Mouse (Mus musculus): ENCODE measurements around the gene Spsb4.

Gene Spsb4

DNA sequence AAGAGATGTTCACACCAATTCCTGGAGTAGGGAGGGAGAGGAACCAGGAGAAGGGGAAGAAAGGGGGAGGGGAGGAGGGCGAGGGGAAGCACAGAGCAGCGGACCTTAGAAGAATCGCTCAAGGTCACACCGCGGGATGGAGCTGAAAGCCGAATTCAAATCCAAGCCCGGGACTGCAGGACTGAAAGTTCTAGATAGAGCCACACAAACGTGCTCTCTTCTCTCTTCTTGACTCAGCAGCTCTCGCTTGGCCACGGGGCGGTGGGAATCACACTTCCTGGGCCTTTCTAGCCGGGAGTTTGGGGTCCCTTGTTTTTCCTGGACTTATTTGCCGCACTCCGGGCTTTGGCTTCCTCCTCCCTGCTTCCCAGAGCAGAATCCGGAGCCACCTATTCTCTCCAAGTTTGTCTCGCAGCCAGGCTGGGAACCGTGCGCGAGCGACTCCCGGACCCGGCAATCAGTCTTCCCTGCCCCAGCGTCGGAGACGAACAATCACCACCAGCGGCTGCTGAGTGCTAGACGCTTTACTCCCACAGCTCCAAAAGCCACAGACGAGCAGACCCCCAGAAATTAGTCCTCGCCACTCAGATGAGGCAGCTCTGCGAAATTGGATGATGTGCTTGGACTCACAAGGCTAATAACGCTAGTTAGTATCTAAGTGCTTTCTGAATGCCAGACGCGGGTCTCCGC is 1.4 kb downstream of the Spsb4 start:
- DNase-seq (ENCODE audit: low read depth, low spot score) = no peak

DNA sequence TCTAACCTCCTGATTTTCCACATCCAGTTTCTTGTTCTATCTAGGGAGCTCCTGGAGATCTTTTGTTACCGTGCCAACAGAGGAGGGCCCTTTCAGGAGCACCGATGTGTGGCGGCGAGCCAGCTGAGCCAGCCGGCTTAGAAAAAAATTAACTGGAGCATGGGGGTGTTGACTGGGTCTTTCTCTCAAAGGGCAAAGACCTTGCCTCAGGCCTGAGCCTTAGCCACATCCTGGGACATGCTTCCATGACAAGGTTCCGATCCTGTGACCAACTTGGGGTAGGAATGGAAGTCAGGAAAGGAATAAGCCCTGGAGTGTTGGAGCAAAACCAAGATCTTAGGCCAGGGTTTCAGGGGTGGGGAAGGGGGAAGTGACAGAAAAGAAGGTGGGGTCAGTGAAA is 2.9 kb downstream of the Spsb4 start:
- DNase-seq (ENCODE audit: low read depth, low spot score) = no peak

DNA sequence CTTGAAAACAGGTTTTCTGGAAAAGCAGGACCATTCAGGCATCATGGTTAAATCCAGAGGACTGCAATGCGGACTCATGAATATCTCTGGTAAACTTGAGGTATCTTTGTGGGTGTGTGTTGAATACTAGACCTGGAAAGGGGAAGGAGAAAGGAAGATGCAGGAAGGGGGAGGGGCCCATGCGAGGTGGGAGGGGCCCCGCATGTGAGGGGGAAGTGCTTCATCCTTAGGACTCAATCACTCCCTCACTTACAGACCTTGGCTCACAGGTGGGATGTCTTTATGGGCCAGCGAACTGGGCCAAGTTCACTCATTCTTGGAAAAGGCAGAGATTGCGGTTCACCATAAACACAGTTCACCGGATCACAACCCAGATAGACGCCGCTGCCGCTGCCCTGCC is 4.9 kb downstream of the Spsb4 start:
- no peak for DNase-seq (ENCODE audit: low read depth, low spot score)

DNA sequence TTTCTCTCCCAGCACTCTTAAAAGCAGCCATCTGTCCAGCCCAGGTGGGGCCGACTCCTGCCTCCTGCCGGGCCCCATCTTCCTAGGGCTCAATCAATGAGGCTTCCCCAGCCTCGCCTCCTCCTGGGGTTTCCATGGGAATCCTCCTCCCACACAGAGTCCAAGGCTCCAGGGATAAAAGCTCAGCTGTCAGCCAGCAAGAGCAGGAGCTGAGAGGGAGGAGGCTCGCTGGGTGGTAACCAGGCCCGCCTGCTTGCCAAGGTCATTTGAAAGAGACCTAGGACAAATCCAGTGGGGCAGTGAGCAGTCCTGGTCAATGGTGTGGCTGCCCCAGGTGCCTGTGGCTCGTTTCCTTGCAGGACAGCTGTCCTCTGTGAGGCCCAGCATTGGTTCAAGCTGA is 5.5 kb downstream of the Spsb4 start:
- DNase-seq (ENCODE audit: low read depth, low spot score) = no peak

DNA sequence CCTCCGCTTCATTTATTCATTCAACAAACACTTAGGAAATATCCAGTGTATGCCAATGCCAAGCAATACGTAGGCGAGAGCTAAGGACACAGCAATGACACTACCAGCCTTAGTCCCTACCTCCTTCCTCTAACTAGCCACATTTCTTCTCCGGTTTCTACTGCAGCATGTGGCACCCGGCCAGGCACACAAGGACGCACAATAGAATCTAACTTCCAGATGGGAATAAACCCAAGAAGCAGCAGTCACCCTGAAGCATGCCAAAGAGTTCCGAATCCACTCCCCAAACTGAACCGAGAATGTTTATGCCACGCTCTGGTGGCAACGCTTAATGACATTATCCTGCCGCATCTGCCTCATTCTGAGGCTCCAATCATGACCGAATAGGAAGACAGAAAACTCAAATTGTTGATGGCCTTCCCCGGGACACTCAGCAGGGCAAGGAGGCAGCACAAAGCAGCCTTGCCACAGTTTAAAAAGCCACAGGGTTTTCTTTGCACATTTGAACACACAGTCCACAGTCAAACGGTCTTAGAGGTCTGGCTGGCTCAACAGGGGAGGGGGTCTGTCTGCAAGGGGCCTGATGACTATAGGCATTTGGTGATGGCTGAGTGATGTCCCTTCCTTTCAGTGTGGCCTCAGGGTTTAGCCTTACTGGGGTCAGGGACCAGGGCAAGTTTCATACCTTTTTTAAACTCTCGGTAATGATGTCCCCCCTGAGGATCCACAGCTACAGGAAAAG is 7.0 kb downstream of the Spsb4 start:
- DNase-seq (ENCODE audit: low read depth, low spot score) = no peak

DNA sequence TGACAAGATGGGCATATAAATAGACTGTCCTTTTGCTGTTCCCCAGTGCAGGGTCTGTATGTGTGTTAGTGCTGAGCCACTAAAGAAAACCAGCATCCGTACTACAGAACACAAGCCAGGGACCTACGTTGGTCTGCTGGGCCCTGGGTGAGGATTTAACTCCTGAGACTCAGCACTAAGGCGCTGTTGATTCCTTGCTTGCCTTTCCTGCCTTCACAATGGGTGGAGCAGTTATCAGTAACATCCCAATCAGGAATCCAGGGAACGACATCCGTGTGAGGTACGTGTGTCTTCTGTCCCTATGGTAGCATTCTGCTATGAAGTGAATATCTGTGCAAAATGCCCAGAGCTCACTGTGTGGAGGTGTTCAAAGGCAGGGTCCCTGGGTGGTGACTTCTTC is 8.2 kb downstream of the Spsb4 start:
- no peak for DNase-seq (ENCODE audit: low read depth, low spot score)

DNA sequence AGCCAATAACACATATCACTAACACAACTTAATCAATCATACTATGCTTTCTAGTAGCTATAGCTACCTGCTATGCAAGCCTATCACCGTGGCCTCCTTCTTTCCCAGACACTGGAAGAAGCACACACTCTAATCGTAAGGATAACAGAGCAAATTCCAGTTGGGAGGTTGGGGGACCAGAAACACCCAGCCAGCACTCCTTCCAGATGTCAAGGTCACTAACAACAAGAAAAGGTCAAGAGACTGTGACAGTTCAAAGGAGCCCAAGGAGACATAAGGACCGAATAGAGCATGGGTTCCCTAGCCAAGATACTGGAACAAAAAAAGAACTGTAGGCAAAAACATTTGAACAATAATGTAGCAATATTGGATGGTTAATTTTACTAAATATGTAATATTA is 13.9 kb downstream of the Spsb4 start:
- no peak for DNase-seq (ENCODE audit: low read depth, low spot score)

DNA sequence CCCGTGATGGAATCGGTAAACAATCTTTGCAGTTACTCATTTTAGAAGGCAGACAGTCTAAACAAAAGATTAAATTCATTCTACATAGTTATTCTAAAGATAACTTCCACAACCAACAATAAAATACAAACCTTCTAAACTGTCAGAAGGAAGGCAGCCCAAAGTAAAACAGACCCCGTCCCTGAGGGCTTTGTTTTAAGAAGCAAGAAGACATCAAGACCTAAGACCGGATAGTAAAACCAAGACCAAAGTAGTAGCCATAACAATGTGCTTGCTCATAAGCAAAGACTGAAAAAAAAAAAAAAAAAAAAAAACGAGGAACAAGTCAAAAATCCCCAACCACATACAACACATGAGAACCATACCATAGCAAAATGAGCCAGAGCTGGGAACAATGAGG is 15.5 kb downstream of the Spsb4 start:
- DNase-seq (ENCODE audit: low read depth, low spot score) = no peak

DNA sequence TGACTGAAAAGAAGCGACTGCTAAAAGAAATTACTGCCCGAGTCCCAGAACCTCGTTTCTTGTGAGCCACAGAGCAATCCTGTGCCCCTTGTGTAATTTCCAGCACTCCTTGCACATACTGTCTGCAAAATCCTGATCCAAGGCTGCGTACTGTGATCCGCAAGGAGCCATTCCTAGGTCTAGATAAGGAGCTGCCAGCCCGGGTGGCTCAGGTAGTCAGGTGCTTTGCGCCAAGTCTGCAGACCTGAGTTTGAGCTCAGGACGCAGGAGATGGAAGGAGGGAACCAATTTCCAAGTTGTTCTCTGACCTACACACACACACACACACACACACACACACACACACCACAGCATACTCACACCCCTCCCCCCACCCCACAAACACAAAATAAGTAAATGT is 16.0 kb downstream of the Spsb4 start:
- DNase-seq (ENCODE audit: low read depth, low spot score) = no peak

DNA sequence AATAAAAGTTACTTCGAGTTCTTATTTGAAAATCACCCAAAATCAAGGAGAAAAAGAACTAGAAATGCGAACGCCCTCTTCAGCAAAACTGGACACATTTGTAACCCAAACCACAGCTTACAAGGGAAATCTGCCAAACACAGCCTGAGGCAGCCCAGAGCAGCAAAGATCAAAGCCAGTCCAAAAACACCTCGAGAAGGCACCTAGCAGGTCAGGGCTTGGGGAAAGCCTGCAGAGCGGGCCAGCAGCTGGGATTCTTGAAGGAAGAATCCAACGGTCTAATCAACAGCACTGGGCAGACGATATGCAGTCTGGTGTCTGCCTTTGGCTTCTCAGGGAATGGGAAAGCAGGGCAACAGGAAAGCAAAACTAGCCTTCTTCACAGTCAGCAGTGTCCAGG is 16.6 kb downstream of the Spsb4 start:
- peak; percentile 52 for DNase-seq (ENCODE audit: low read depth, low spot score)

DNA sequence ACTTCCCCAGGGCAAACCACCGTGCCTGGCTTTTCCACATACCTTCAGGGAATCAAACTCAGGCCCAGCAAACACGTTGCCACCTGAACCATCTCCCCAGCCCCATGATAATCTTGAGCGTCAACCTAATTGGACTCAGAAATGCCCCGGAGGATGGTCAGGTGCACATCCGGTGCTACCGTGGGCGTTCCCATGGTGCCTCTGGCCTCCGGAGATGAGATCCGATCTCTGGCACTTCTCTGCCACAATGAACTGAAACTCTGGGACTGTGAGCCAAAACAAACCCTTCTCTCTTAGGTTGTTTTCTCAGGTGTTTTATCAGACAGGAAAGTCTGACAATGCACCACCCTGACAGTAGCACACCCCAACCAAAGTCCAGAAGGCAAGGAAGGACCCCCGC is 17.2 kb downstream of the Spsb4 start:
- DNase-seq (ENCODE audit: low read depth, low spot score) = no peak

DNA sequence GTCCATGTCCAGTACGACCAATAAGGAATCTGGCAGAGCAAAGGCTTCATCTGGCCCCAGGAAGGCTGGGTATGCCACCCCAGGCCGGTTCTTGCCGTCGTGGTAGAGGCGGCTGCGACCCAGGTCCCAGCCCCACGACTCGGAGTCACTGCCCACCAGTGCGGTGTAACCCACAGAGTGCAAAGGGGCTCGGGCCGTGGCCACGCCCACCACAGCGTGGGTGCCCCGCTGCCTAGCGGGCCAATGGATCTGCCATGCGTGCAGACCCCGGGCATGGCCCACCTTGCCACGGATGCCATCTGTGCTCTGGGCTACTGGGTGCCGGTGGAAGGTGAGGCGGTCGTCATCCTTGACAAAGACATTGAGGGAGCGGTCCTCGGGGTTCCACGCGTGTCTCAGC is 22.9 kb downstream of the Spsb4 start:
- DNase-seq (ENCODE audit: low read depth, low spot score) = no peak

DNA sequence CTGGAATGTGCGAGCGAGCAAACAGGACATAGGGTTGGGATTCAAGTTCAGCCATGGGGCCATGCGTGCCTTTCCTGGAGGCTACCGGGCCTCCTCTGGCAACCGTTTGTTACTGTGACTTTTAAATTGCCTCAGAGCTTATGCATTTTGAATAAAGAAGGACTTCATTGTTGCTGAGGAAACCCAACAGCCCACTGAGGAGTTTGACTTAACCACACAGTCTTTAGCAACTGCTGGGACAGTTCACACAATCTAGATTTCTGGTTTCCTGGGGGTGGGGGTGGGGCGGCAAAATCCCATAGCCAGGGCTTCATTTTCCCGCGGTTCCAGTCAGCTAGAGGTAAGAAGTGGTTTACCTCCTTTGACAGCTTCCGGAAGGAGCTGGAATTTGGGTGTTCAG is 23.9 kb downstream of the Spsb4 start:
- DNase-seq (ENCODE audit: low read depth, low spot score) = no peak

DNA sequence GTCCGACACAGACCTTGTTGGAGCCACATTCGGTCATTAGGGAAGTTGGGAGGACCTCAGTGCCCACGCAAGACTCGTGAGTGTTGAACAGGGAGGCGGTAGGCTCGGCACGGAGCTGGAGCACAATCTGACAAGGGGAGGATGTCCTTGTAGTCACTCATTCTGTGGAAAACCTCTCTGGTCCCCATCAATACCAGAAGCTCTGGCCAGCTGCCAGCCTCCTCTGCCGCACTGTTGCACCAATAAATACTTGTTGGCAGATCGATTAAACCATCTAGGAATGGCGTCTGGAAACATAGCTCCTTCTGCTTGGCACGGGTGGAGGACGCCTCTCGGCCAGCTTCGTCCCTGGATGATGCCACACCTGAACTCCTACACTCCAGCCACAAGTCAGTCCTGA is 27.5 kb downstream of the Spsb4 start:
- no peak for DNase-seq (ENCODE audit: low read depth, low spot score)

DNA sequence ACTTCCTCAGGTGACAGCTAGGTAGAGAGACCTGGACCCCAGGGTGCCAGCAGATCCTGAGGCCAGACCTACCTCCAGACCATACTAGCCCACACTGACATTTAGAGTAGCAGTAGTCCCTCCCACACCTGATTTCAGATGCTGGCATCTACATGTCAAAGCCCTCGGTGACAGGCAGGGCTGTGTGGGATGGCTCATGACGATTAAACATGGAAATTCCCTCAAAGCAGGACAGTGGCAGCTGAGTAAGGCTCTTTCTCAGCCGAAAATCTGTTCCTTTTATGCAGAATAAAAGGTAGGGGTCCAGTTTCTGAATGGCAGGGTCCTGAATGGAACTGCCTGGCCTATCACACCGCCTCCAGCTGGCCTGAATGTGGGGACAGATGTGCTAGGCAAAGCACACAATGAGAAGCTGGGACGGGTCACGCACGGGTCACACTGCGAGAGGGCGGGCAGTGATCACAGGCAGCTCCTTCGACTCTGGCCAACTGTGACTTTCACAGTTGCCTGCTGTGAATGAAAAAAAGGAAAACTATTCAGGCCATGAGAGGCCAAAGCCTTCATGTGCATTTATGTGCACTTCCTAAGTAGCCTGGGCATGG is 29.2 kb downstream of the Spsb4 start:
- DNase-seq (ENCODE audit: low read depth, low spot score) = peak; percentile 50

DNA sequence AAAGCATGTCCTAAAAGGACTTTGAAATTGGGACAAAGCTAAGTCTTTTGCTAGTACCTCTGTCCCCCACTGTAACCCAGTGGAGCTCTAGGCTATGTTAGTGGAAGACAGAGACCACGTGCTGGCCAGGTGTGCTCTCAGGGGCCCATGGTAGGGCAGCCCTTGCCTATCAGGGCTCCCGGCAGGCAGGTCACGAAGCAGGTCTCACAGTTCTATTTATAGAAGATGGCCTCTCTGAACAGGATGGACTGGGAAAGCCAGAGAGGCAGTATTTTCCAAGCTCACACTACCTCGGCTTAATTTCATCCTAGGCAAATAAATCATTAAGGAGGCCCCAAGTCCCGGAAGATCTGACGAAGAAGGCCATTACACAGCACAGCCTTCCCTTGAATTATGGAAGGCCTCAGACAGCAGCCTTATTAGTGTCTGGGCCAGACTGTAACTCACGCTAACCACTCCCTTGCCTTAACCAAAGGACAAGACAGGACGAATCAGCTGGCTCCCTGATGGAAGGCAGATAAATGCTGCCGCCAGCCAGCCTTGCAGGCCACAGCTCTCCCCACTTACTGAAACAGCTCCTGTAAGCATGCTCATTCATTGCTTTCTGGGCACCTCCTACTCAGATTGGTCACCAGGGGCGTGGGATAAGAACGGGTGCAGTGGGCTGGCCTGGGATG is 31.7 kb downstream of the Spsb4 start:
- DNase-seq (ENCODE audit: low read depth, low spot score) = peak; percentile 46

DNA sequence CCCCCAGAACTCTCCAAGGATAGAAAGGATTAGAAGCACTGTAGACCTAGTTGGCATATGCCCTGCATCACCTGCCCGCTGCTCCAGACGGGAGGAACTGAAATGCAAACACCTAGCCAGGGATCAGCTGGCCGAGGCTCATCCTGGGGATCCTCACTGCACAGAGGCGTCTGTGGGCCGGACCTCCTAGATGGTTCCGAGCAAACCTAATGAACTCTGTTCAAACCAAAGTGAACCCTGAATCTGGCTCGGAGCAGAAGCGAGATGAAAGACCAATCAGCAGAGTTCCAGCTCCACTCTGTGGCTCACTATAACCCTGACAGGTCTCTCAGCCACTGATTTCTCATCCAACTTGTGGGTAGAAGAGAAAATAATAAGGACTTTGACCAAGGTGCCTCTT is 34.6 kb downstream of the Spsb4 start:
- no peak for DNase-seq (ENCODE audit: low read depth, low spot score)

DNA sequence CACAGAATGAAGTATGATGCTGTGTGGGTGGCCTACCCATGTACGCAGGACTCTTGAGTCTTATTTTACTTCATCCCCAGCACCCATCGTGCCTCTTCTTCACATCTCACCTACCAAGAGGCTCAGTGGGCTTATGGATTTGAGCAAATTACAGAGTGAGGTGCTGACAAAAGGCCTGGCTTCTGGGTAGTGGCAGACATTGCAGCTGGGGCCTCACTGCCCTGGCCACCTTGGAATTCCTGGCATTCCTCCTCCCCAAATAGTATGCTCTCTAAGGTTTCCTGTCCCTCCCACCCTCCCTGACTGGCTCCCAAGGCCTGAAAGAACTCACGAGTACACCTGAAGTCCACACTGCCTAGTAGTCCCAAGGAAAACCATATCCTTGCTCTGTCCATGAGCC is 35.7 kb downstream of the Spsb4 start:
- DNase-seq (ENCODE audit: low read depth, low spot score) = no peak

DNA sequence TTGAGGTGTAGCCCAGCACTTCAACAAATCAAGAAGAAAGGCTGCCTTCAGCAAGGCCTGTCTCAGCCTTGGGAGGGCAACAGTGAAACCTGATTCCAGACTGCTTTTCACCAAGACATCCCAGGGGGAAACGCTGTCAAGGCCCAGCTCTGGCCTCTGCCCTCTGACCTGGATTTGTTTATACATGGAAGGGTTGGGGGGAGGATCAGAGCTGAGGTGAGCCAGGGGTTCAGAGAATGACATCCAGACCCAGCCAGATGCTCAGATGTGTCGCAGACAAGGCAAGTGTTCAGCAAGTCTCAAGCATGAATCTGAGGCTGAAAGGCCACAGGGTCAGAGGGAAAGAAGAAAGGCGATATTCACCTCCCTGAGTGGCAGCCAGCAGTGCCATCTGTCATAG is 36.3 kb downstream of the Spsb4 start:
- peak; percentile 86 for DNase-seq (ENCODE audit: low read depth, low spot score)

DNA sequence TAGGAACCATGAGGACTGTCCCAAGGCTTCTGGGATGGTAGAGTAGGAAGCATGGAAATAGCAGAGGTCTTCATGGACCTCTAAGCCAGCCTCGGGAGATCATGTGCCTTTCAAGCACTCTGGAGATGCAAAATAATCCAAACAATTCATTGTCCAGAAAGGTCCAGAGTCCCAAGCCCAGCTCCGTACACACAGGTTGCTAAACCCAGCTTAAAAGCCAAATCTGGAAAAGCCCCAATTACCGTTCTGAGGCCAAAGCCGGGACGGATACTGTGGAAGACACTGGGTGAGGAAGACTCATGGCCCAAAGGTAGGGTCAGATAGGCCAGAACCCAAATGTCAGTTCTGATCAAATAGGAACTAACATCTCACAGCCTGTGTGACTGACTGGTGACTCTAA is 36.8 kb downstream of the Spsb4 start:
- DNase-seq (ENCODE audit: low read depth, low spot score) = no peak

DNA sequence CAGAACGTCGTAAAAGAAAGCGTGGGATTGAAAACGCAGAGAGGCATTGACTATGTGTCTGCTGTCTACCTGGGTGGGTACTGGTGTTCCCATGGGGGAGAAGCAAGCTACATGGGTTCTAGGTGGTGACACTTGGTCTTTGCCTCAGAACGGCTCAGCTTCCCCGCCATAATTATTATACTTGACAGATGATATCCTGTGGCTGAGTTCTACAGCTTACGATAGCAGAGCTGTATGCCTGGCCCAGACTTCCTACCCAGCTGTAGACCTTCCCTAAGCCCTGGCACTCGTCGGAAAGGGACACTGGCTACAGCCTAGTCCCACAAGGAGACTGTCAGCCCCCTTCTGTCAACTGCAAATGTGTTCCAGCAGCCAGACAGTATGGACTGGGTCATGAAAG is 37.5 kb downstream of the Spsb4 start:
- DNase-seq (ENCODE audit: low read depth, low spot score) = no peak

All from forelimb bud, embryonic 11.5 days (tissue).